Mouse (Mus musculus) testis, adult 2 months (tissue): ENCODE measurements around the gene Acp4.

ENCODE experiments used
- CTCF ChIP-seq: fragments of 200-500 bp; IDR thresholded peaks from 2 replicates; pipeline ENCODE4 v1.5.1; 2012; ENCODE audit warnings: low read depth, mild to moderate bottlenecking, inconsistent platforms, low read length, moderate library complexity; ENCODE audit not compliant: control insufficient read depth, insufficient read depth, insufficient replicate concordance
- POLR2A ChIP-seq: fragments of 200-500 bp; IDR thresholded peaks from 2 replicates; pipeline ENCODE4 v1.6.1; 2012; ENCODE audit warnings: low read depth, mild to moderate bottlenecking, inconsistent platforms, low read length, moderate library complexity; ENCODE audit not compliant: control insufficient read depth

- TF ChIP-seq POLR2A (no peak), CTCF (peak; percentile 37; the same call in 1 of the 2 replicates)
Observed at GRCm38 (mm10) chr7:44277250-44277622, 20.1 kb upstream of the Acp4 start.
